Mouse (Mus musculus): ENCODE results near the gene Dennd4a.

The Dennd4a gene

GRCm38 (mm10) chr9:64810822-64811537, at the start of gene Dennd4a:
Gene Dennd4a (plus strand): TSS chr9:64811340.
- DNase-seq (ENCODE audit: low read depth, low spot score): peak; percentile 98

GRCm38 (mm10) chr9:64764824-64765223, 46.3 kb upstream of the Dennd4a start:
- DNase-seq (ENCODE audit: low read depth, low spot score): no peak

- DNase-seq (ENCODE audit: low read depth, low spot score): no peak
Measured at GRCm38 (mm10) chr9:64766136-64766535, 45.0 kb upstream of the Dennd4a start.

- DNase-seq (ENCODE audit: low read depth, low spot score): no peak
Measured at GRCm38 (mm10) chr9:64767796-64768195, 43.3 kb upstream of the Dennd4a start.

- DNase-seq (ENCODE audit: low read depth, low spot score): peak; percentile 64
Measured at GRCm38 (mm10) chr9:64769066-64769695, 42.0 kb upstream of the Dennd4a start.

- DNase-seq (ENCODE audit: low read depth, low spot score): no peak
Measured at GRCm38 (mm10) chr9:64769911-64770310, 41.2 kb upstream of the Dennd4a start.

- no peak for DNase-seq (ENCODE audit: low read depth, low spot score)
Measured at GRCm38 (mm10) chr9:64770411-64770849, 40.7 kb upstream of the Dennd4a start.

GRCm38 (mm10) chr9:64771236-64771635, 39.9 kb upstream of the Dennd4a start:
- no peak for DNase-seq (ENCODE audit: low read depth, low spot score)

- DNase-seq (ENCODE audit: low read depth, low spot score): no peak
Measured at GRCm38 (mm10) chr9:64773254-64773653, 37.9 kb upstream of the Dennd4a start.

GRCm38 (mm10) chr9:64773936-64774335, 37.2 kb upstream of the Dennd4a start:
- no peak for DNase-seq (ENCODE audit: low read depth, low spot score)

GRCm38 (mm10) chr9:64774411-64774811, 36.7 kb upstream of the Dennd4a start:
- DNase-seq (ENCODE audit: low read depth, low spot score): no peak

GRCm38 (mm10) chr9:64774883-64775282, 36.3 kb upstream of the Dennd4a start:
- no peak for DNase-seq (ENCODE audit: low read depth, low spot score)

GRCm38 (mm10) chr9:64775491-64775890, 35.6 kb upstream of the Dennd4a start:
- DNase-seq (ENCODE audit: low read depth, low spot score): no peak

GRCm38 (mm10) chr9:64777441-64777987, 33.6 kb upstream of the Dennd4a start:
- DNase-seq (ENCODE audit: low read depth, low spot score): no peak

- DNase-seq (ENCODE audit: low read depth, low spot score): no peak
Measured at GRCm38 (mm10) chr9:64778151-64778550, 33.0 kb upstream of the Dennd4a start.

- peak; percentile 59 for DNase-seq (ENCODE audit: low read depth, low spot score)
Measured at GRCm38 (mm10) chr9:64779628-64780027, 31.5 kb upstream of the Dennd4a start.

GRCm38 (mm10) chr9:64783511-64783910, 27.6 kb upstream of the Dennd4a start:
- no peak for DNase-seq (ENCODE audit: low read depth, low spot score)

- DNase-seq (ENCODE audit: low read depth, low spot score): peak; percentile 60
Measured at GRCm38 (mm10) chr9:64784841-64785240, 26.3 kb upstream of the Dennd4a start.

GRCm38 (mm10) chr9:64786216-64786905, 24.8 kb upstream of the Dennd4a start:
- no peak for DNase-seq (ENCODE audit: low read depth, low spot score)

- DNase-seq (ENCODE audit: low read depth, low spot score): no peak
Measured at GRCm38 (mm10) chr9:64788070-64788469, 23.1 kb upstream of the Dennd4a start.

GRCm38 (mm10) chr9:64789341-64789761, 21.8 kb upstream of the Dennd4a start:
- DNase-seq (ENCODE audit: low read depth, low spot score): no peak

GRCm38 (mm10) chr9:64789887-64790400, 21.2 kb upstream of the Dennd4a start:
- DNase-seq (ENCODE audit: low read depth, low spot score): no peak
